Mouse (Mus musculus): ENCODE data around the gene Fas.

DNA sequence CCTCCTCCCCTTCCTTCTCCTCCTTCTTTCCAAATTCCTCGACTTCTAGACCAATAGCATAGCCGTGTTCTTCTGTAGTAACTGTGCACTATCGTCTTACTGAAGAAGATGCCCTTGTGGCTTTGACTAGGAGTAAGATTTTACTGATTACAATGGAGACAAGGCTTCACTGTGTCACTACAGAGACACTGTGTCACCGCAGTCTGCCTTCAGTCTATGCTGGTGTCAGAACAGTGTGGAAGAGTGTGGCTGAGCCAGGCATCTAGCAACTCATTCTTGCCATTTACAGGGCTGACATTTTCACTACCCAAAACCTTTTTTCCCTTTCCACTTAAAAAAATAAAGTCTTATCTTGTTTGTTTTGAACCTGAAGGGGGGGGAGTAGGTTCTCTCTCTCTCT, 8.8 kb downstream of the Fas start:
- TF ChIP-seq CTCF (IDR thresholded peaks at IDR 0.05; ENCODE audit: insufficient read depth, low read length) (no peak), POLR2A (IDR thresholded peaks at IDR 0.05; ENCODE audit: borderline replicate concordance, extremely low read depth, low read depth, low read length) (no peak)

Measured in lung, adult 2 months (tissue).